Mouse (Mus musculus) spleen, postnatal 4 days (tissue): ENCODE results near the gene Vpreb3.

Source experiments
- DNase-seq, 2 experiments: peaks; one replicate each; pipeline ENCODE4 v3.0.0; 2022; ENCODE audit warnings: low spot score in 2 of 2

Vpreb3 gene

DNA sequence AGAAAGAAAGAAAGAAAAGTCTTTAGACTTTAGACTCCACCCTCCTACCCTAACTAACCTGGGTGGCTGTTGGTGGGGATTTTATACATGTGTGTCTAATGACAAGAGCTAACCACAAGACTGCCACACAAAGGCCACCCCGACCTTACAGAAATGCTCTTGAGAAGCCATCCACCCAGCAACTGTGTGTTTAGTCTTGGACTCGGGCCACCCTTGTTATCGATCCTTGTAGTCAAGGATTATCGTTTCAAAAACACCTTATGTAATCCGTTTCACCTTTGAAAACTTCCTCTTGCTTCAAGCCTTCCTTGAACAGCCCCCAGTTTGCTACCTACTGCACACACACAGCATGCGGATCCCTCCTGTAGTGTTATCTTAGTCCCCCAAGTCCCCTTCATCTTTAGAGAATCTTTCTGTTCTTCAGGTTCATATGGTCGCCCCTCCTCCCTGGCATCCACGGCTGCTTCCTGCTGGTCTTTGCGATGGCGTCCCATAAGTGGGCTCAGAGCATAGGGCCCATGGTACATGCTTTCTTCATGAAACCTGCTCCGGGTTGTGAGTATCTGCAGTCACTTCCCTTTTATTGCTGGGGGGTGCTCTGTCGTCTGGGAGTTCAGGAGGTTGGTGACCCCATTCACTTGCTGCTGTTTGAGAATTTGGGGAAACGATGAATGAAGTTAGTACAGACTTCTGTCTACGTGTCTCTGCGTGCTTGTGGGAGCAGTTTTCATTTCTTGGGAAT, at the start of gene Vpreb3:
Gene Vpreb3 (plus strand): TSS at position 322 of the 742 bp plus-strand sequence.
- DNase-seq: no peak

DNA sequence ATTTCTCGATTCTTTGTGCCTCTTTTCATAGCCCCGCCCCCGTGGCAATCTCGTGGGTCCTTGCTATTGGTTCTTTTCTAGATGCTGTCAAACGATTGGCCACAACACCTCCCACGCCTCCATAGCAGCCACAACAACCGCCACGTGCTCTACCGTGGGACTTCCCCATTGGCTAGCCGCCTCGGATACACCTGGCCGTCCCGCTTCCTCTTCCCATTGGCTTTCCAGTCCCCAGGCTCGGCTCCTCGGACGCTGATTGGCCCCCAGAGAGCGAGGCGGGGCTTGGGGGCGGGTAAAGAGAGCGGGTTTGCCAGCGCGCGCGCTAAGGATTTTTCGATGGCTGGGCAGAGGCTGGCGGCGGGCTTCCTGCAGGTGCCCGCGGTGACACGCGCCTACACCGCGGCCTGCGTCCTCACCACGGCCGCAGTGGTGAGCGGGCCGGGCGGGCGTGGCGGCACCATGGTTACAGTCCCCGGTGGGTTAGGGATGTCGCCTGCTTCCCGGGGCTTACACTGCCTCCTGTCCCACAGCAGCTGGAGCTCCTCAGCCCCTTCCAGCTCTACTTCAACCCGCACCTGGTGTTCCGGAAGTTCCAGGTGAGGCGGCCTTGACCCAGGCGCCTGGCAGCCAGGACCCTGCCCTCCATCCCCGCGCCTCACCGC, 49.6 kb upstream of the Vpreb3 start, which contains the start of gene Derl3:
Gene Derl3 (plus strand): TSS at position 325 of the 662 bp plus-strand sequence.
- peak; percentile 93 to 95 for DNase-seq

DNA sequence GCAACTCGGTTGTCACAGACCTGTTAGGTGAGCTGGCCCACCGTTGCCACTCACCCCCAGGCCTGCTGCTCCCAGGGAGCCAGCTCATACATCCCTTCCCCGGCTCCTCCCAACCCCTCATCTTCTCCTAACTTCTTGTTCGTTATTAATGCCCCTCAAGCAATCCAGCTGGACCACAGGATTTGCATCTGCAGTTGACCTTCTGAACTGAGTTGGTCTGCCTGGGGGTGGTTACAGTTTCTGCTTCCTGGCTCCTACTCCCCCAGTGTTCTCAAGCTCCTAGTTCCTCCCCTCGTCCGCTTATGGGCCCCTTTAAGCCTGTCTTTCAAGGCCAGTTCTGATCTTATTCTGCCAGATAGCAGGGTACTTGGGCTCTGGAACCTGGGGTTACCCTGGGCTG, 48.3 kb upstream of the Vpreb3 start:
- DNase-seq: no peak

DNA sequence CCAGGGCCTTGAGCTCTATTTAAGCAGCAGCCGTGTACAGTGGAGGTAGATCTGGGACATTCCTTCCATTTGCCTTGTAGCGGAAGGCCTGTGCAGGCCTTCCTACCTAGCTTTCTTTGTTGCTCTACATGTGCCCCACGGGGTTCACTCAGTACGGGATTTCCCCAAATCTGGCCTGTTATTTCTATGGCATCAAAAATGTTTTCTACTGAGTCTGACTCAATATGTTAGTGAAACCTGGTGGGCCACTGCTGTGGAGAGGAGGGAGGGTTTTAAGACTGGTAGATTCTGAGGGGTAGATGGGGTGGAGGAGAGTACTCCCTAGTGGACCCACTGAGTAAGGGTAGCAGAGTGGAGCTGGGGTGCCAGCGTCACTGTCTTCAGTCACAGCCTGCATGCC, 47.1 kb upstream of the Vpreb3 start:
- no peak for DNase-seq

DNA sequence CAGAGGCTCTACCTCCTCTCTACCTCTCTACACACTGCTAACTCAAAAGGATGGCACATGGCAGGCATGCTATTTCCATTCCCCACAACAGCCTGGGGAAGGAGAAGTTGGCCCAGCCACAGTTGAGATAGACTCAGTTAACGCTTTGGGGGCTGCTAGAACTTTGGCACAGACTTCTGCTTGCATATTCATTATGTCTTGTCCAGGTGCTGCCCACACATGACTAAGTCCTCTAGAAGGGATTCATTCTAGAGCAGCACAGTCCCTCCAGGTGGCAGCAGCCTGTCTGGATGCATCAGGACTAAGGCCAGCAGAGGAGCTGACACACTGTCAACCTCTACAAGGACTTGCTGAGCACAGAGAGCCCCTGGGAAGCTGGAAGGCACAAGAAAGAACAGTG, 46.6 kb upstream of the Vpreb3 start:
- DNase-seq: no peak

DNA sequence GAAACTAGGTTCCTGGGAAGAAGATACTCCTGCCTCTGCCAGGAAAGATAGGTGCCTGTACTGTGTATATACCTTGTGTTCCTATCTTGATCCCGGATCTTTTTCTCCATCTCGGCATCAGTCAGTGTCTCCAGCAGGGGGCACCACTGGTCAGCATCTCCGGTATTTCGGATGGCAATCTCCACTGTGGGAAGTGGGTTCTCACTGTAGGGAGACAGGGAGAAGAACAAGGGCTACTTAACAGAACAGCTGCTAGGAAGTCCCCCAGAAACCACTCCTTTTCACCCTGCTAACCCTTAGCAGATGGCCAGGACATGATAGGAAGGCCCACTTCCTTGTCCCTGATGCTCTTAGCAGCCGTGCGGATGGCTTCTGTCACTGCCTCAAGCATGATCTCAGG, 45.5 kb upstream of the Vpreb3 start:
- DNase-seq: peak; percentile 43 to 77

DNA sequence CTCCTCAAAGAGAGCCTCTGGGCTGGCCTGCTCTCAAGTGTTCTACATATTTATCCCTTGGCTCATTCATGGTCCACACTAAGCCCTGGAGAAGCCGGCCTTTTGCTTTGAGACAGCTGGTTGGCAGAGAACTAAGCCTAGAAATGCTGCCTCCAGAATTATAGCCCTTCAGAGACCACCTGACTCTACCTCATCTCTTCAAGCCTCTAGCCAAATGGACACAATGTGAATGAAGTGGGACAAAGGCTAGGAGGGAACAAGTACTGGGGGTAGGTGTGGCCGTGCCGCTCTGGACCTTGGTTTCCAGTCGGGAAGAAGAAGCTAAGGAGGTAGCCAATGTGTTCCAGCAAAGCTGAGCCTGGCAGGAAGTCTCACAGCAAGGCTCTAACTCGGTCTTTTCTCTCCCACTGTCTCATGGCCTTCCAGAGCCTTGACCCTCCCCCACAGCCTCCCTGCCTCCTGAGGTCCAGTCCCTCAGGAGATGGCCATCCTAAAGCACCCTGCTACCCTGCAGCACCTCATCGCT, 44.8 kb upstream of the Vpreb3 start:
- DNase-seq: no peak

DNA sequence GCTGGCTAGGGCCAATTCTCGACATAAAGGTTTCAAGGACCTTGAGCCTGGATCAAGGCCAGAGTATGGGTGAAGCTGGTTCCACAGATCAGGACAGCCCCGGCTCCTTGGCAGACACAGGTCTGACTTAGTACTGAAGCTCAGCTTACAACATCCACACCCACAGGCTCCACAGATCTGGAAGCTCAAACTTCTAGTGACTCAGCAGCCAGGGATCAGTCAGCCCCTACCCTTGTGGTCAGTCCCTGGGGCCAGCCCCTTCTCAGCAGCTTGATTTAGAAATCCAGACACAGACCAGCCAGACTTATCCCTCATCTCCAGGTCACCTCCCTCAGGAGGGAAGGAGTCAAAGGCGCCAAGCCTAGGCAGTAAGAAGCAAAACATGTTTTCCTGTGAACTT, 44.0 kb upstream of the Vpreb3 start:
- no peak for DNase-seq

DNA sequence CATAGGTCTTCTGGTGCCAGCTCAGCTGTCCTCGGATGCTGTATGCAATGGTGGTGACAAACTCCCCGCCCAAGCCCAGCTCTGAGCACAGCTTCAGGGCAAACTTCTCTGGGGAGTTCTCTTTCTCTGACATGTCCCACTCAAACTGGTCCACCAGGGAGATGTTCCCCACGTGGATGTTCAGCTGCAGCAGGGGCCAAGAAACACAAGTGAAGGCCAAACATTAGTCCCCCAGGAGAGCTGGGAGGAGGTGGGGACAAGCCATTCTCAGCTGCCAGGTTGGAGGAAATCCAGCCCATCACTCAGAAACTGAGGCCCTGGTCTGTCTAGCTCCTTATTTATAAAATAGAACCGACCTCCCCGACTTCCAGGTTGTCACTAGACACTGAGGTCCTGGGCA, 38.5 kb upstream of the Vpreb3 start:
- DNase-seq: no peak

DNA sequence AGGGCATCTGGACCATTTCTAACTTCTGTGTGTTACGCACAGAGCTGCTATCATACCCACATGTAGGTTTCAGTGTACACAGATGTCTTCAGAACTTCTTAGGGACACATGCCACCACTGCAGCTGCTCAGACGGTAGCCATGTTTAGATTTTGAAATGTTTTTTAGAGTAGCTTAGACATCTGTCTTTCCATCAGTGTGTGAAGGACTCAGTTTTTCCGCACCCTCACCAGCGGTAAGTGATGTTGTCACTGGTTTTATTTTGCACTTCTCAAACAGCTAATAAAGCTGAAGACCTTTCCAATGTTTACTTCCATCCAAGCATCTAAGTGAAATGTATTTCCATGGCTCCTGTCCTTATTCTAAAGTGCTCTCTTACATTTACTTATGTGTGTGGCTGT, 36.0 kb upstream of the Vpreb3 start:
- no peak for DNase-seq

DNA sequence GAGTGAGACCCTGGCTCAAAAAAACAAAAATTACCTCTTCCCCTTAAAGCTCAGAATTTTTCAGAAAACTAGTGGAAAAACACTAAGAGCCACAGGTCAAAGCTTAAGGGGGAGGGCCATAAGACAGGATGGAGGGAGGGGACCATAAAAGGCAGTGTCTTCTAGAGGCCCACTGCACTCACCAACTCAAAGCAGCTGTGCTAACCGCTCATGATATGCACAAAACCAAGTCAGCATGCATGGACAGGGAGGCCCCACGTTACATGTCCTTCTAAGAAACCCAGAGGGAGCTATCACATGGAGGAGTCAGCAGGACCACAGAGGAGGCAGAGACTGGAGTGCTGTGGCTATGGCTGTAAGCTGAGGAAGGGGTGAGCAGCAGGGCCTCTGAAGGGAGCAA, 32.2 kb upstream of the Vpreb3 start:
- DNase-seq: no peak

DNA sequence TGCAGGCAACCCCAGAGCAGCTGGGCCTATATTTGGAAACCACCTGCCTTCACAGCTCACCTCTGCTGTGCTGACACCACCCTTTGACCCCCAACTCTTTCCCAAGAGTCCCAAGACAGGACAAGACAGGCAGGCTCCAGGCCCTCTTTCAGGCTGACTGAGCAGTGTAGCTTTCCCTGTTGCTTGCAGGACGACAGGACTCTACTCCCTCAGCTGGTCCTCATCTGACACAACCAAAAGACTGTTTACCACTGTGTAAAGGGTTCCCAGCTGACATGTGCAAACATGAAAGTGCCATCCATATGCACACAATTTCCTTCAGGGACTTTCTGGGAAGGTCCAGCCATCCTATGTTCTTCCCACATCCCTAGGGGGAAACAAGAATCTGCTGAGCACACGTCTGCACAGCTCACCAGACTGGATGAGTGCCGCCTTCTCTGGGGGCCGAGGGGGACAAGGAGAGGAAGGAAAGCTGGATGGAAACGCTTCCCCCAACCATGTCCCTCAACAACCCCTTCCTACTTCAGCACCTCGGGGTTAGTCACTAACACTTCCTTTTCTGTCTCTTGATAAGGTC, 29.8 kb upstream of the Vpreb3 start:
- DNase-seq: no peak

DNA sequence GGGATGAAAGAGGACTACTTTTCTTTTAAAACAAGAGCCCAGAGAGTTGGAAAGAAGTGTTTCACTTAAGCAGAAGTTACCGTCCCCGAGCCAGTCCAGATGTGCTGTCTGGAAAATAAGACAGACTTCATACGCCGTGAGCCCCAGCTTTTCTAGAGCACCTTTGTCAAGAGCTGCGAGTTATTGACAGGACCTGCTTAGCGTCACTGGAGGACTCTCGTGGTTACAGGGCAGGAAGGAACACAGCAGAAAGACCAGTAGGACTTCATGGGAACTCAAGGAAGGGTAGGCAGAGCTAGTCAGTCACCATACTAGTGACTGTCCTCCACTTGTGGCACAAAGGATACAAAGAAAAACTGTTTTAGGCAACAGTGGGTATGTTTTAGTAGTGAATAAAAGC, 27.3 kb upstream of the Vpreb3 start:
- DNase-seq: no peak

DNA sequence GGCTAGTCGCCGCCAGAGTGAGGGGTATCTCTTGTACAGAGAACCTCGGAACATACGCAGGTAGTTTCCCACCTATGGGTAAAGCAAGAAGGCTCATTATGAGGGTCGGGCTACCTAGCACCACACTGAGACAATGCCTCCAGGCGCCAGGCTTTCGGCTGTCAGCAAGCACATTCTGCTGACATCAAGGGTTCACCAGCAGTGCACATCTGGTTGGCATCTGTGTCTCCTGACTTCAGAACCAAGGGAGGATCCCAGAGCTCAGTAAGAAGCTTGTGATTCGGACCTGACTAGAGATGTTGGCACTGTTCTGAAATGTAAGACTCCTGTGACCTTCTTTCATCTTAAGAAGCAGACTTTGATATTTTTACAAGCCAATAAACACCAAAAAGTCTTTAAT, 26.0 kb upstream of the Vpreb3 start:
- no peak for DNase-seq

DNA sequence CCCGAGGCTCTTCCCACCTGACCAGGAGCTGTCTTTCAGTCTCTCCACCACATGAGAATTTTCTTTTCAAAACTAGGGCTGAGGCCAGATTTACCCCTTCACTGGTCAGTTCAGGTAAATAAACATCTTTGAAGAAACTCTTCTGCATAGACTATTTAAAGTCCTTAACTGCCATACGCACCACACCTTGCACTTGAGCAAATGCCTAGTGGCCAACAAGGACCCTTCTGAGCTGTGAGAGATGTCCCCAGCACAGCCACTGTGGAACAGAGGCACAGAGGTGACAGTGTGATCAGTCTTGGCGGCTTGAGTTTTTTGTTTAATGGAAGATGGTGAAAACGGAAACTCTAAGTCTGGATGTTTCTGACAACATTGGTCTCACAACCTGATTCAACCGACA, 23.8 kb upstream of the Vpreb3 start:
- DNase-seq: no peak

DNA sequence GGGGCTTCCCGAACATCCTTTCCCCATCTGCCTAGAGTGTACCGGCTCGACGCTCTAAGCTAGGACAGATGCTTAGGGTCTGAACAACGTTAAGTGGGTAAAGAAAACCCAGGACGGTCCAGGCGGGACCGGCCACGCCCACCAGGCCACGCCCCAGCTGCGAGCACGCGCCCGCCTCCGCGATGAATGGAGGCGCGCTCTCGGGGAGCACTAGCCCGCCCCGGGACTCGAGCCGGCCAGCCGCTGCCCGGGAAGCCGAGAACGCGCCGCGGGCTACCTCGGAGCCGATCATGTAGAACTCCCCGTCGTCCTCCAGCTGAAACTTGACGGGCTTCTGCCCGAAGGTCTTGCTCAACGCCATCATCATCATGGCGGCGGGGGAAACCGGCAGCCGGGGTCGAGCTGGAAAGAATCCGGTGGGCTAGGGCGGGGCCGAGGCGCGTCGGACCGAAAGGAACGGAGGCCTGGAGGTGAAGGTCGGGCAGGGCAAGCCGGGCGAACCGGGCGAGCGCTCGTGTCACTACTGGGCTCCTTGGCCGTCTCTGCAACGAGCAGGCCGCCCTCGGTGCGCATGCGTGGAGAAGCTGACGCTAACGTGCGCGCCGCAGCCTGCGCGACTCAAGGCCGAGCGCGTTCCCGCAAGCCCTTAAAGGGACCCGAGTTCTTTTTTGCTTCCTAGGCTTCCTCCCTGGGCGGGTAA, 21.7 kb upstream of the Vpreb3 start, which contains the start of gene Smarcb1:
Gene Smarcb1 (minus strand): TSS at position 592 of the 700 bp plus-strand sequence.
- peak; percentile 93 to 98 for DNase-seq

DNA sequence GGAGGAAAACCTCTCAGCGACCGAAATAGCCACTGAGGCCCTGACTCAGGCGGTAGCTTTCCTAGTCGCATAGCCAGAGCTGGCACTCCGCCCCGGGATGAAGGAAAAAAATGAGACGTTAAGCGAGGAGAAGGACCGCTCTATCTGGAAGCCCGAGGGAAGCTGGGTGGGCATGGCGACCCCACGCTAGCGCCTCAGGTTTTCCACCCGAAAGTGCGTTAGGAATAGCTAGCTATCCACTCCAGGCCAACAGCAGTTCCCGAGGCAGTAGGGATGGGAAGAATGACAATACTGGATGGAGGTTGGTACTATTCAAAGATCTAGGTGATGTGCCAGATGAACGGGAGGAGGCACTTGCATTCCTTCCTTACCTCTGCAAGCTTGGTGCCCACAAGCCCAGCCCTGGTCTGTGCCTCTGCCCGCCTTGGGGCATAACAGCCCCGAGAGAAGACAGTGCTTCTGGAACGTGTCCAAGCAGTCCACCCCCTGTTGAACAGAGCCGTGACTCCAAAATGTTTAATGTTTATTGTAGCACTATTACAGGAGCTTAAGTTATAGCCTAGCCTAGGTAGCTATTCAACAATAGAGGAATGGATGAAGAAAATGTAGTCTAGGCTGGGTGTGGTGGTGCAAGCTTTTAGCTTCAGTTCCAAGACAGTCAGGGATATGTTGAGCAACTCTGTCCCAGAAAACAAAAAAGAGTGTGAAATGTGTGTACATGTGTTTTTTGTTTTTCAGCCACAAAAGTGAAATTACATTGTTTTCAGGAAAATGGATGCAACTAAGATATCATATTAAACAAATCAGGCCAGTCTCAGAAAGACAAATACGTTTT, 20.9 kb upstream of the Vpreb3 start:
- DNase-seq: peak in 1 of 2 experiments; percentile 24

DNA sequence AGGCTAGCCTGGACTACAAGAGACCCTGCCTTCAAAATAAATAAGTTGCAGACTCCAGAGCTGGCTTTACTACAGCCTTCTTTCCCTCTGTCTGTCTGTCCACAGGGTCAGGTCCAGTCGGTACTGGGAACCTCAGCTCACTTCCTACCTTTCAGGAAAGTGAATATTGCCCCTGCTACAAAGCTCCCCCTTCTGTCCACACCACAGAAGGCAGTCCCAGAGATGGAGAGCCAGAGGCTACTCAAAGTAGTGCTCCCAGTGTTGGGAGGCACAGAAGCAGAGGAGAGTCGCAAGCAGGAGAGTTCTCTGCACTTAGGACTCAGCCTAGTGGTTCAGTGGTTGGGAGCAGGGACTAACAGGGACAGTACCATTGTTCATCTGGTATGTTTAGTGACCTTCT, 18.5 kb upstream of the Vpreb3 start:
- DNase-seq: no peak

DNA sequence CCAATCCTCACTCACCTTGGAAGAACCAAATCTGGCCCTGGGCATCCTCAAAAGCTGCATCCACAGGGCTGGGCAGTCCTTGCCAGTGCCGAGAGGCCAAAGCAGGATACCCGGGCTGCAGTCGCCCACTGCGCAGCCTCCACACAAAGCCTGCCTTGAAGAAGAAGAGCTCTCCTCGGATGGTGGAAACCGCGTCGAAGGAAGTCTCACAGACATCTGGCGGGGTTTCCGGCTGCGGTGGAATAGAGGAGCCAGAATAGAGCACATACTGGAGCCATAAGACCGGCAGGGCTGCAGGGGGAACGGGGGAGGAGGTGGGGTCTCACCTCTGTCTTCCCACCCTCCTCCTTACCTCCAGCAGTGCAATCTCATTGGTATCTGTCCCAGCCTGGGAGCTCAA, 16.5 kb upstream of the Vpreb3 start:
- DNase-seq: no peak

DNA sequence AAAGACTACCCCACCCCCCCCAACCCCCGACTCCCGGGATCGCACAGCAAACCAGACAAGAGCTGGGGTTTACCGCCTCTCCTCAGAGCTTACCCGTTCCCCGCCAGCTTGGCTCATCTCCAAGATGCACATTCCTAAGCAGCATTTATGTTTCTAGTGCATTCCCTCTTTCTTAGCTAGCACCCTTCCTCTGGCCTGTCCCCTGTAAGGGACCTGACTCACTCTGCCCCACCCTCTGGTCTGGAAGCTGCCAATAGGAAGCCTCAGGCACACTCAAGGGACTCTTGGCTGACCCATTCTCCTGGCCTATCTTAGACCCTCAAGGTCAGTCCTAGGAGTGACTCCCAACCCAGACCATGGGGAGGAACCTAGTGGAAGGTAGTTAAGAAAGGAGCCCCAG, 12.6 kb upstream of the Vpreb3 start:
- DNase-seq: no peak

DNA sequence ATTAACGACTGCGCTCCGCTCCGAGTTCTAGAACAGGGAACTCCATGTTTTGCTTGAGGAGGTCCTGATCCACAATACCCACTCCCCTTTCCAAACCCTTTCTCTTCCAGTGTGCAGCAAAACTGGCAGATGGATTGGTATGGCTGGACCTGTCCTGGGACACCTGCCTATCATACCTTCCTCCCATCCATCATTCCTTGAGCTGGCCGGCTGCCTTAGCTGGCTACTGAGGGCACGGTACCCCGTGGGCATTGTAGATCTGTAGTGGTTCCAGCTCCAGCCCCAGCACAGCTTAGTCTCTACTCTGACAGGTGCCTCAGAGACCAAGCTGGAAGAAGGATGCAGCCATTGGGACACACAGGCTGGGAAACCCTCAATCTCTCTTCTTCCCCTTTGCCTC, 11.5 kb upstream of the Vpreb3 start:
- DNase-seq: no peak
